Mouse (Mus musculus): ENCODE results near the gene Wrap53.
A peak's percentile ranks its signal among the peaks of the same experiment; 100 is the strongest.

The Wrap53 gene

DNA sequence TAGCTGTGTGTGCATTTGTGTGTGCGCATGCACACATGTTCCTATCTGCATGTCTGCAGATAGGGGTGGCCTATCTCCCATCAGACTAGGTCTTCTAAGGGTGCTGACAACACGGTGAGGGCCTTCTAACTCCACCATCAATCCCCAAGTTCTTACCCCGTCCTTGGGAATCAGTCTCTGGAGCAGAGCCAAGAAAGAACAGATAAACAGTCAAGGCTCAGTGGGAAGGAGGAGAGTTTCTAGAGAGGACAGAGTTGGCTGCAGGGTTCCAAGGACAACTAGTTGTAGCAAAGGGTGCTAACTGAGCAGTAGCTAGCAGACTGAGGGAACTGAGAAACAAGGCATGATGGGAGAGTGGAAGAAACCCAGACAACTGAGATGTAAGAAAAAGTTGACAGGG, 21.7 kb upstream of the Wrap53 start:
- no peak for DNase-seq (ENCODE audit: low read depth, low spot score)

DNA sequence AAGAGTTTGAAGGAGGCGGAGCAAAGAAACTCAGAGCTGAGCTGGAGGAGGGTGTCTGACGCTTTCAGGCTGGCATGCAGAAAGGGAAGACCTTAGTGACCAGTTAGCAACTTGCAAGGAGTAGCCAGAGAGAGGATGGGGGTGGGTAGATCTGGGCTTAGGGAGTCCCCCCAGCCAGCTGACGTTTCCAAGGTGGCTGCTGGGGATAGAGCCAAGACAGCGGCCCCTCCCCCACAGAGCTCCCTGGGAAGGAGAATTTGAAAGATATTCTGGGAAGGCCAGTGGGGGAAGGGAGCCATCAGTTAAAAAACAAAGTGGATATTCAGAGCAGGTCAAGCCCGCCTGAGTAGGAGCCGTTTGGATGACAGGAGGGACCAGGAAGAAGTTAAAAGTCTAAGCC, 20.0 kb upstream of the Wrap53 start:
- DNase-seq (ENCODE audit: low read depth, low spot score), result no peak

DNA sequence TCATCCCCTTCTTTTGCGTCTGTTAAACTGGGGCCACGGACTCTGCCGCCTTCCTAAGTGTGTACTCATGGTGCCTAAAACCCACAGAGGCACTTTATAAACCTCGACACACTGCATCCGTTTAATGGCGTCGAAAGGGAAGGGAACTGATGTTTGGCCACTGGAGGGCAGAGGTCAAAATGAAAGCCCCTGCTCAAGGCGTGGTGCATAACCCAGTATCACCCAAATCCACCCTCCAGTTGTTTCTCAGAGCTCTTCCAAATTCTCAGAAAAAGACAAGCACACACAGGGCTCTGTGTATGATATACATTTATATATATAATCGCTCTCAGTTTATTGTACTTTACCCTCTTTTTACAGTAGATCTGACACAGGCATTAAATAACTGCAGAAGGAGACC, 19.4 kb upstream of the Wrap53 start:
- DNase-seq (ENCODE audit: low read depth, low spot score), result no peak

DNA sequence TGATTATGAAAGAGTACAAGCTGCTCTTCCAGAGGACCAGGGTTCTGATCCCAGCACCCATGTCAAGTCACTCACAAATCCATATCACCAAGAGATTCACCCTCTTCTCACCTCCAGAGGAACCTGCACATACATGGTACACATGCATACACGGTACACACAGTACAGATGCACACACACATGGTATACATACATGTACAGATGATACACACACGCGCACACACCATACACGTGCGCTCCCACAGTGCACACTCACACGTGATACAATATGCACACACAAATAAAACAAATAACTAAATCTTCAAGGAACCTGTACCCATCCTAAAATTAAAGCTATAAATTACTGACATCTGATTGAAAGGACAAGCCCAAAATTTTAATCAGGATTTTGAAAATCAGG, 14.8 kb upstream of the Wrap53 start:
- no peak for DNase-seq (ENCODE audit: low read depth, low spot score)

DNA sequence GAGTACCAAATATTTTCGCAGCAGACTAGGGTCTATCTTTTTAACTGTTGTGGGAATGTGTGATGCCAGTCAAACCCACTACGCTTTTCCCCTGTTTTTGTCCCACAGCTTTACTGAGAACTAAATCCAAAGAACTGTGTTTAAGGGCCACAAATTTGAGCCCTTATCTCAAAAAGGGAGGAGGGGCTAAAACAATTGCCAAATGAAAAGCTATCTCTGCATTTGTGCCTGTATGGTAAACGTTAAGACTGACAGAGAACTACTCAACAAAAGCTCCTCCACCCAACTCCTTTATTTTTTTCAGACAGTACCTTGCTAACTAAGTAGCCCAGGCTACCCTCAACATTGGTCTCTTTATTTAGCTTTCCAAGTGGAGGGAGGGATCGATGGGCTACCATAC, 12.7 kb upstream of the Wrap53 start:
- no peak for DNase-seq (ENCODE audit: low read depth, low spot score)

DNA sequence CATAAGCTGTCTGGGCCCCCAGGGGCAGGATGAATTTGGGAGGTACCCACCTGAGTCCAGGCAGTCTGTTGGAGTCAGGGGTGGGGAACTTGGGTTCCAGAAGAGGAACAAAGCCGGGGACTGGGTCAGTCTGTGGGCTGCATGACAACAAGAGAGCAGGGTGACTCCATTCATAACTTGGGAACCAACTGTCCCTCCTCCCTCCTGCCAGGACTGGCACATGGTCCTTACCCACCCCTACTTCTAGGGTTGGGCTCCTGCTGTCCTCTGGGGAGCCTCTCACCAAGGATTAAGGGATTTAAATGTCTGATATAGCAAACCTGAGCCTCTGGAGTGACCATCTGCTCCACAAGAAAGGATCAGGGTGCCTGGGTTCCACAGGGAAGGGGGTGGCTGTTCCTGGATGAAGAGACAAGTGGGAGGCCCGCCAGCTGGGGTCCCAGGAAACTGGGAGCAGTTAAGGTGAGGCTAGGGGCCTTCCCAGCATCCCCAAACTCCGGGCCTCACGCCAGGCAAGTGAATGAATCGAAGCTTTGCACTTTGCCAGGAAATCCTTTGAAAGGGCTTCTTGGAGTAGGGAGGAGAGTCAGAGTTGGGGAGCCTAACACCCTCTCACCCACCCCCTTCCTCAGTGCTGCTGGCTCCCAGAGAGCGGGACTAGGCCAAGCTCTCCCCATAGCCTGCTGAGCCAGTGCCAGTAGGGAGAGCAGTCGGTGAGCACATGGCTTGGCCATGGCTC, 12.0 kb upstream of the Wrap53 start:
- DNase-seq (ENCODE audit: low read depth, low spot score), result no peak

DNA sequence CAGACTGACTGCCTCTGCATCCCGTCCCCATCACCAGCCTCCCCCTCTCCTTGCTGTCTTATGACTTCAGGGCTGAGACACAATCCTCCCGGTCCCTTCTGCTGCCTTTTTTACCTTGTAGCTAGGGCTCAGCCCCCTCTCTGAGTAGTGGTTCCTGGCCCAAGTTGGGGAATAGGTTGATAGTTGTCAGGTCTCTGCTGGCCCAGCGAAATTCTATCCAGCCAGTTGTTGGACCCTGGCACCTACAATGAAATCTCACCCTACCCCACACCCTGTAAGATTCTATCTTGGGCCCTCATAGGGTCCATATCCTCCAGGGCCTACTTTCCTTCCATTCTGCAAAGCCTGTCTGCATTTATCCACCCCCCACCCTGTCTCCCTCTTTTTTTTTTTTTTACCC, 11.4 kb upstream of the Wrap53 start:
- DNase-seq (ENCODE audit: low read depth, low spot score), result no peak

DNA sequence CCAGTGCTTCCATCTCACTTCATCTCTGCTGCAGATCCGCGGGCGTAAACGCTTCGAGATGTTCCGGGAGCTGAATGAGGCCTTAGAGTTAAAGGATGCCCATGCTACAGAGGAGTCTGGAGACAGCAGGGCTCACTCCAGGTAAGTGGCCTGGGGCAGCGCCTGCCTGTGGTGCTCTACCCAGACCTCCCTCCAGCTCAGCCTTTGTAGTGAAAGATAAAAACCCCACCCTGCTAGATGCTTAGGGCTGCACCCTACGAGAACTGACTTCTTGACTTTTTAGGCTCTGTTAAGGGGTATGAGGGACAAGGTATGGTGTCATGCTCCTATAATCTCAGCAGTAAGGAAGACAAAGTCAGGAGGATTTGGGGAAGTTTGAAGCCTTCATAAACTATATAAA, 10.6 kb upstream of the Wrap53 start:
- DNase-seq (ENCODE audit: low read depth, low spot score), result no peak

DNA sequence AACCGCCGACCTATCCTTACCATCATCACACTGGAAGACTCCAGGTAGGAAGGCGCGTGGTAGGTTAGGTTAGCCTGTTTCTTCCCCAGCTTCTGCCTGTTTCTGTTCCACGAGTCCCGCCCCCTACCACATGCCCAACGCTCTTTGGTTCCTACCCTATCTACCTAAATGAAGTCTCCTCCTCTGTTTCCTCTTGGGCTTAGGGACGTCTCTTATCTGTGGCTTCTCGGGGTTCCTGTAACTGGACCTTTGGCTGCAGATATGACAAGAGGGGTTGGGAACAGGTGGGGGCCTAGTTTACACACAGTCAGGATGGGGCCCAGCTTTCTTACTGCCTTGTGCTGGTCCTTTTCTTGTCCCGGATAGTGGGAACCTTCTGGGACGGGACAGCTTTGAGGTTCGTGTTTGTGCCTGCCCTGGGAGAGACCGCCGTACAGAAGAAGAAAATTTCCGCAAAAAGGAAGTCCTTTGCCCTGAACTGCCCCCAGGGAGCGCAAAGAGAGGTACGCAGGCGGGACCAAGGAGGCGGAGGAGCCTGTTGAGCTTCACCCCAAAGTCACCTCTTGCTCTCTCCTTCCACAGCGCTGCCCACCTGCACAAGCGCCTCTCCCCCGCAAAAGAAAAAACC, 9.3 kb upstream of the Wrap53 start:
- no peak for DNase-seq (ENCODE audit: low read depth, low spot score)

DNA sequence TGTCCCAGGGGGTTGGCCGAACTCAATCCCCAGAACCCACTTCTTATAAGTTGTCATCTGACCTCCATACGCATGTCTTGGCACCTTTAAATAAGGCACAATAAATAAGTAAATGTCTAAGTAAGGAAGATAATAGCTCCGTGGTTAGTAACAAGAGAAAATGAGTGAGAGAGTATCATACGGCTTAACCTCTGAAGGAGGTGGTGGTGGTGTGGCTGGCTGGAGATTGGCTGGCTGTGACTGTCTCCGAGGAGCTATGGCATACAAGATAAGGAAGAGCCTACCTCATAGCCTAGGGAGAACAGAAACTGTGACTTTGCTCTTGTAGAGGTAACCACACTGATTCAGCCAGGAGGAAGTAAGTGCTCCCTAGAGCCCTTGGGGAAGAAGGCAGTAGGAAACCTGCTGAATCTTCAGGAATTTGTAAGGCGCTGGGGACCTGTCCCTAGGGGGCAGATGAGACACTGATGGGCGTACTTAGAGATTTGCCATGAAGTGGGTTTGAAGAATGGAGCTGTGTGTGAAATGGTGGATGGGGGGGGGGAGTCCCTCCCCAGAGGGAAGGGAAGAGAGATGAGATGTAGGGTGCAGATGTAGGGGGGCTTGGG, 5.8 kb upstream of the Wrap53 start:
- DNase-seq (ENCODE audit: low read depth, low spot score), result peak; percentile 69

DNA sequence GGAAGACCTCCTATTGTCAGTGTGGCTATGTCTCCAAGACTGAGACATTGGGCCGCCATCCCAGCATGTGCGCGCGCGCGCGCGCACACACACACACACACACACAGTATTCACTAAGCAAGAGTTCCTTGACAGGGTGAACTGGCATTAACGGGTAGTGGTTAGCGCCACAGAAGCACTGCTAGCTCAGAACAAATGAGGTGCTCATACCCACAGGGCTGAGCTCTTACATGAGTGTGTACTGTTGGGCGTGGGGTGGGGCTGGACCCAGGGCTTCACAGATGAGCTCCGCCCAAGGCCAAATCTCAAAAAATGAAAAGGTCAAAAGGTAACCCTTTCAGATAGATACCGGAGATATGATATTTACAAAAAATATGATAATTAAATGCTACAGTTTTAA, 4.9 kb upstream of the Wrap53 start:
- no peak for DNase-seq (ENCODE audit: low read depth, low spot score)

DNA sequence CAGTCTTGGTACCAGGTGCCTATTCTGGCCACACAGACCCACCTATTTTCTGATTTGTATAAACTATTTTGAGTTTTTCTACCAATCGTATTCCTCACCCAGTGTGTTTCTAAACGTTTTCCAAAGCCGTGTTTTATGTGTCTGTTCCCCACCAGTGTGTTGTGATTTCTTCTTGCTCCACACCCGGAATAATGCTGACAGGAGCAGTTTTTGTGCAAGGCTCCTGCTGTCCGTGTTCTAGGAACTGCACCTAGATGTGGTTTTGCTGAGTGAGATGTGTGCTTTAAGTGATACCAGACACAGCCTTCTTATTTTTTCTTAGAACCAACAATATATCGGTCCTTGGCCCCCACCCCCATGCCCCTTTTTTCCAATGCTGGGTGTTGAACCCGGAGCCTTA, 4.0 kb upstream of the Wrap53 start:
- no peak for DNase-seq (ENCODE audit: low read depth, low spot score)

DNA sequence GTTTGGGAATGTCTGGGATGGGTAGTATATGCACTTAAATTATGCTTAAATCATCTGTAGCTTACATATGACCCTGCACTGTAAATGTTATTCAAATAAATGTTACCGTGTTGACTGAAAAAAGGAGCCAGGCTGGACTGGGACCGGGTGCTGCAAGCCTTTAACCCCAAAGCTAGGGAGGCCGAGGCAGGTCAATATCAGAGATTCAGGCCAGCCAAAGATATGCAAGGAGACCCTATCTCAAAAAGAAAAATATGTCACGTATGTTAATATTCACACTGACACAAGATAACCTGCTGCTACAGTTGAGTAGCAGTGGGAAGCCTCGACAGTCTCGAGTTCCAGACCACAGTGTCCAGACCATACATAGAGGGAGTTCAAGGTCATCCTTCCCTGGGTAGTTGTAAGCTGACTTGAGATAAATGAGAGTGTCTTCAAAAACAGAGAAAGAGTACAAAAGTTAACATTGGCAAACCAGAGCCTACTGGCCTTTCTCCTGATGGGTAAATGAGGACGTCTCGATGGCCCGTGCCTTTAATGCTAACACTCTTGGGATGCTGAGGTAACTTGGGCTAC, 2.3 kb upstream of the Wrap53 start:
- no peak for DNase-seq (ENCODE audit: low read depth, low spot score)

DNA sequence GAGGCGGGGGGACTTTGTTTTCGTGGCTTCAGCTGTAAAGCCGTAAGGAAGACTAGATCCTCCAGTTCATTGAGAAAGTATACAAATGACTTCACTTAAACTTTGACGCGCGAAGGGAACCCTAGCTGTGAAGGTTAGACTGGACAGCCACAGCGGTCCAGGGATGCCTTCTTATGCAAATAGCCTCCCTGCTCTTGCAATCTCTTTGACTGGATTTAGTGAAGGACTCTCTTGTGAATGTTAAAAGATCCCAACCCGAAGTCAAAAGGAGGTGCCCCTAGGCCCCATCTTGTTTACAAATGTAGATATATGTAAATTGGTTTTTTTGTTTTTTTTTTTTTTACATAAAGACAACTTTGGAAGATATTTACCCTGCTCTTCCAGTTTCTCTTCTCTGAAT, 1.8 kb upstream of the Wrap53 start:
- no peak for DNase-seq (ENCODE audit: low read depth, low spot score)

DNA sequence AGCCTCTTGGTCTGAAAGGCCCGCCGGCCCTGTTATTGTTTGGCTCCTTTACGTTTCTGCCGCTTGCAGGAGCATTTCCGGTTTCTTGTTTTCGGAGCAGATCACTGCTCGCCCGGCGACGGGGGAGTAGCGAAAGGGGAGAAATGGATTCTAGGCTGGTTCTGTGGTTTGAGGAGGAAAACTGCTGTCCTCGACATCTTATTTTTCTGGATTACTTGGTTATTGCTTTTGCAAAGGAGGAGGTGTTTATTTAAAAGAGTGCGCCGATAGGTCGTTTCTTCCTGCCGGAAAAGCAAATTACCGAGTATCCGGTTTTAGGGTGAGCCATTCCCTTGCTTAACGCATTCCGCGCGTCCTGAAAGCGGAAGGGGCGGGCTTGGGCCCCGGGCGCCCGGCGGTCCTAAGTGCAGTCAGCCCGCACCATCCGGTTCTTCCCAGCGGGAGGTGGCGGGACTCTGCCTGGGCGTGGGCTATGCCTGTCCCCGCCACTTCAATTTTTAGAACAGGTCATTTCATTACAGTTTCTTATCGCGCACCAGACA, 1.2 kb upstream of the Wrap53 start:
- peak; percentile 90 for DNase-seq (ENCODE audit: low read depth, low spot score)

DNA sequence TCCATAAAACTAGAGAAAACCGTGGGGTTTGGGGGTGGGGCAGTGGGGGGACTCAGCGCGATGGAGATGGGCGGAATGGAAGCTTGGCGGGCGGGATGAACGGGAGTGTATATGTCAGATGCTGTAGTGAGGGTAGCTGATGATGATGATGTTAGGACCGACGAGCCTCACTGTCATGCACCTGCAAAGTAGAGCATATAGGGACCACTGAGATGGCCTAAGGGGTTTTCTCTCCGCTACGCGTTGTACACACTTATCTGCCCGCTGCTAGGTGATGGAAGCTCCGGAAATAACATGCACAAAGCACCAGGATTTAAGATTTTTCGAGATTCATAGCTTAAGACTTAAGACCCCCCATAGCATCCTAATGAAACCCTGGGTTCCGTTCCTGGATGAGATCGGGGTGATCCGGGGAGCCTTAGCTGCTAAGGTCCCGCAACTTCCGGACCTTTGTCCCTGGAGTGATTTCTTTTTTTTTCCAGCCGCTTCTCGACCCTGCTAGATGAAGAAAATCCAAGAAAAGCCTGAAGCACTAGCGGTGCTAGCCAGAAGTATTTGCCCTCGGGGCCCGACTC, 604 bp upstream of the Wrap53 start:
- no peak for DNase-seq (ENCODE audit: low read depth, low spot score)

DNA sequence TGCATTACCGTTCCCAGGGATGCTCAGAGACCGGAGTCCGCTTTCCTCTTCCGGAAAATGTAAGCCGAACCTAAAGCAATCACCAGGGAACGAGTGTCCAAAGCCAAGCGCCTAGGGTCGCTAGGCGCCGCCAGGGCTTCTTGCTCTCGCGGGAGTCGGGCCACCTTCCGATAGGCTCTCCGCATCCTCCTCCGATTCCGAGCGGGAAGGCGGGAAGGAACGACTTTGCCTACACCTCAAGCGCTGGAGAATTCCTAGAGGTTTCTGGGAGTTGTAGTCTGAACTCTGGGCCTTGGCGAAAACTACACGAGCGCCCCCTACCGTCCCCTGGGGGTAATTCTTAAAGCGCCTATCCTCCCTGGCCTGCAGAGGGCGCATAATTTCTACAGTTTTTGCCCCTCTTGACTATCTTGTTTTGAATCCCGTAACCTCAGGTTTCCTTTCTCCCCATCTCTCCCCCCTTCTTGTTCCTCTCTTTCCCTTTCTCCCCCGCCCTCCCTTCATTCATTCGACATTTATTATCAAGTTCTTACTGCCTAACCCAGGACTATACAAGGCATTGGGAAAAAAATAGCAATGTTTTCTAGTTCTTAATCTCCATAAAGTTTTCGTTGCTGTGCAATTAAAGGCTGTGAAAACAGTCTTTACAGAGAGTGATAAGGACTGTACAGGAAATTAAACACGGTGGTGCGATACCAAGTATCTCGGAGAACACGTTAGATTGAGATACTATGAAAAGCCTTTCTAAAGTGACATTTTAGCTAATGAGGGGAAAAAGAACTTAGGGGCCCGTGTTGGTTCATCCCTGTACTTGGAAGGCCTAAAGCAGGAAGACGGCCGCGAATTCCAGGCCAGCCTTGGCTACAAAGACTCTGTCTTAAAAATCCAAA, 682 bp downstream of the Wrap53 start:
- DNase-seq (ENCODE audit: low read depth, low spot score), result peak; percentile 99

DNA sequence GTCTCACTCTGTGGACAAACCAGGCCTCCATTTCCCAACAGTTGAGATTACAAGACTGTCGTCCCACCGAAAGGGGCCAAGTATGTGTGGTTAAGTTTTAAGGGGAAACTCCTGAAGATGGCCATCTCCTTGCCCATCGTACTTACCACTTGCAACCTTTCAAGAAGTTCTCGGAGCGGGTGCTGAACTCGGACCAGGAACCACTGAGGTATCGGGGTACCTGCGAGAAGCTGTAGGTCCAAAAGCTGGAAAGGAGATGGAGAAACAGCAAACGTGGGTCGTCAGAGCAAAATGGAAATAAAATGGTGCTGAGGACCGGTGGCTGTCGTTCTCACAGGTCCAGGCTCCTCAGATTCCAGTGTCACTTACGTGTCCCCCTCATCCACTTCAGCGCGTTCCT, 1.8 kb downstream of the Wrap53 start:
- no peak for DNase-seq (ENCODE audit: low read depth, low spot score)

DNA sequence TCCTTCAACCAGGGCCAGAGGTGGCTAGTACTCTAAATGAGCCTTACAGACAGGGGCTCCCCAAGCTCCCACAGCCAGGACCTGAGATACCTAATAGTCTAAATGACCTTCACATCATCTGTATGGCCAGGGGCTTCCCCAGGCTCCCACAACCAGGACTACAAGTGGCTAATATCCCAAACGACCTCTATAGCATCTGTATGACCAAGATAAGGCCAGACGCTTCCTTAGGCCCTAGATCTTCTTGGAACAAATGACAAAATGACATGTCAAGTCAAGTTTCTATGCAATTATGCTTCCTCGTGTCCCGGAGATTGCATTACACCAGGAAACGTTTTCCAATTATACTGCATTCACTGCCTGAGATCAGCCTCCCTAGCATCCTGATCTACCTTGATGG, 3.7 kb downstream of the Wrap53 start:
- DNase-seq (ENCODE audit: low read depth, low spot score), result no peak

DNA sequence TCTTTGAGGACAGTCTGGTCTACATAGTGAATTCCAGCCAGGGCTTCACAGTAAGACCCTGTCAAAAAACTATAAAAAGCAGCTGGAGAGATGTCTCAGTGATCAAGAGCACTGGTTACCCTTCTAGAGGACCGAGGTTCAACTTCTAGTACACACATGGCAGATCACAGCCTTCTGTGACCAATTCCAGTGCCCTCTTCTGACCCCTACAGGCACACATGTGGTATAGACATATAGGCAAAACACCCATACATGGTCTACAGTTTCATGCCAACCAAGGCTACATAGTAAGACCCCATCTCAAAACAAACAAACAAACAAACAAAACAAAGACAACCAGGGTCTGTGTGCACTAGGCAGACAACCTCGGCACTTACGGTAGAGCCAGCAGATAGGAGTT, 4.8 kb downstream of the Wrap53 start:
- DNase-seq (ENCODE audit: low read depth, low spot score), result no peak

DNA sequence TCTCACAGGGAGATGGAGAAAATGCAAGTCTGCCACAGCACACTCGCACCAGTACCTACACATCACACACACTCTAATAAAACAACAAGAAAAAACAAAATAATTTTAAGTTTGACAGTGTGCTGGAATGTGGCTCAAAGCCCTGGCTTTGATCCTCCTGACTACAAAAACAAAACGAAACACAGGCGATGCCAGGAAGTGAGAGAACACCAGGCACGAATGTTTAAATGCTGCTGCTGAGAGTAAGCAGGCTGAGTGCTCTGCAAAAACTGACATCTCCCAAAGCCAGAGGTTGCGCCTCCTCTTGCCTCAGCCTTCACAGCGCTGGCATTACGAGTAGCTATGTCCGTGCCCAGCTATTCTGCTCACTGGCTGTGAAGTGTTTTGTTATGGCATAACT, 14.9 kb downstream of the Wrap53 start:
- no peak for DNase-seq (ENCODE audit: low read depth, low spot score)

Data from c-Kit-negative CD71-positive TER-119-positive erythroid progenitor cells, embryonic 14.5 days (primary cell).